Mouse (Mus musculus) intestine, postnatal 0 days (tissue): ENCODE data around the gene Nucks1. TPM values are rescaled to one million over a fixed set of nuclear protein-coding genes. Genes with fewer than 3 reads are reported as not detected.
A peak's percentile ranks its signal among the peaks of the same experiment; 100 is the strongest.

Source experiments
- ATAC-seq: fragments of 200-750 bp; cut with Nextera tagmentation; 2 replicates; pipeline ENCODE4 v1.8.0; 2017; ENCODE audit warnings: mild to moderate bottlenecking, moderate TSS enrichment, moderate library complexity
- H3K27ac ChIP-seq: fragments of 300-500 bp; sonication (generic); 2 replicates; pipeline ENCODE4 v1.5.1; 2014; ENCODE audit warnings: mild to moderate bottlenecking, low read depth, low read length, moderate library complexity
- H3K27me3 ChIP-seq: fragments of 300-500 bp; sonication (generic); replicated peaks from 2 replicates; pipeline ENCODE4 v1.6.1; 2014; ENCODE audit warnings: low read length, mixed read lengths; ENCODE audit not compliant: control insufficient read depth, insufficient read depth
- H3K36me3 ChIP-seq: fragments of 300-500 bp; sonication (generic); 2 replicates; pipeline ENCODE4 v1.6.1; 2014; ENCODE audit warnings: mild to moderate bottlenecking, moderate library complexity; ENCODE audit not compliant: control insufficient read depth, insufficient read depth
- H3K4me1 ChIP-seq: fragments of 300-500 bp; sonication (generic); replicated peaks from 2 replicates; pipeline ENCODE4 v1.6.1; 2014; ENCODE audit warnings: antibody characterized with exemption, low read length, mixed read lengths; ENCODE audit not compliant: control insufficient read depth, insufficient read depth
- H3K4me2 ChIP-seq: fragments of 300-500 bp; sonication (generic); replicated peaks from 2 replicates; pipeline ENCODE4 v1.6.1; 2014; ENCODE audit warnings: low read depth, mild to moderate bottlenecking, moderate library complexity
- H3K4me3 ChIP-seq: fragments of 300-500 bp; sonication (generic); 2 replicates; pipeline ENCODE4 v1.5.1; 2014; ENCODE audit warnings: low read depth, low read length
- H3K9ac ChIP-seq: fragments of 300-500 bp; sonication (generic); 2 replicates; pipeline ENCODE4 v1.6.1; 2014; ENCODE audit warnings: mild to moderate bottlenecking, low read depth, low read length
- H3K9me3 ChIP-seq: fragments of 300-500 bp; sonication (generic); 2 replicates; pipeline ENCODE4 v1.6.1; 2016; ENCODE audit warnings: mixed run types; ENCODE audit not compliant: control insufficient read depth
- CTCF ChIP-seq: sonication (generic); IDR thresholded peaks from 2 replicates; pipeline ENCODE4 v1.5.1; 2016; ENCODE audit warnings: low read depth, mild to moderate bottlenecking, control low read depth, antibody characterized with exemption, moderate library complexity
- WGBS: fragments of 180-500 bp; shearing (Covaris S2); extraction: QIAGEN DNeasy Blood & Tissue Kit; methylation state at CpG from one replicate; pipeline ENCODE4 v1.1.7; 2014; 5-methylcytosine and 5-hydroxymethylcytosine counted together
- polyA plus RNA-seq: library from polyadenylated mRNA; unstranded; fragments of >200 nt; fragmentation: Nextera tagmentation; extraction: Ambion mirVana; gene quantifications from 2 replicates; pipeline ENCODE4 v1.2.1, GENCODE M21; 2015

Nucks1 gene
- polyA plus RNA-seq, 1 experiment from 2014 or later, result 25.9 TPM

GRCm38 (mm10) chr1:131910674-131911558 is 582 bp downstream of the Nucks1 start:
- Histone ChIP-seq H3K27ac (peak overlapping the region; percentile 95), H3K4me3 (peak overlapping the region; percentile 91), H3K9ac (peak overlapping the region; percentile 96), H3K27me3 (no peaks in the 10 kb centered on the region), H3K9me3 (no peaks in the 10 kb centered on the region), H3K4me1 (no peaks in the 10 kb centered on the region), H3K4me2 (peak overlapping the region; percentile 72), H3K36me3 (no peaks in the 10 kb centered on the region)
- no peak for TF ChIP-seq CTCF
- peak; percentile 72 for ATAC-seq
- WGBS, result 1% methylated on average over 87 of the region's 88 CpGs

DNA sequence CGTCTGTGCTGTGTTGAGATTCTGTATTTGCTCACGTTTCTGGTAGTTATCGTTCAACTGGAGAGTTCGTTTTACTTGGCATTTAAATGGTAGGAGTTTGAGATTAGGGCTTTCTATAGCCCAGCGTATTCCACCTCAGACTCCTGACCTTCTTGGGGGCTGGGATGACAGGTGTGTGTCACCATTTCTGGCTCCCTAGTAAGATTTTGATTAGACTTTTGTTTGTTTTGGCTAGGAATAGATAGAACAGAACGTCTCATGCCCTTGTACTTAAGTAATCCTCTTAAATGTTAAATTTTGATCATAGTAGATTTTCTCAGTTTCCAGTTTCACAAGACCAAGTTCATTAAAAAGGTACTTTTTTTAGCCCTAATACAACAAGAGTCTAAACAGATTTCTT is 7.3 kb downstream of the Nucks1 start:
- ATAC-seq, result no peak
- 45% methylated on average over 6 of the region's 6 CpGs for WGBS
- Histone ChIP-seq H3K27ac (peak overlapping the region; percentile 28; the same call in 1 of the 2 replicates), H3K4me2 (no peak overlapping the region), H3K4me3 (no peak overlapping the region), H3K36me3 (peaks cover 18% of the 10 kb centered on the region), H3K9ac (no peak overlapping the region), H3K27me3 (no peaks in the 10 kb centered on the region), H3K4me1 (no peaks in the 10 kb centered on the region), H3K9me3 (no peaks in the 10 kb centered on the region)
- no peak for TF ChIP-seq CTCF

- no peak overlapping the region for H3K4me3 ChIP-seq
- H3K27ac ChIP-seq, result no peak overlapping the region
- no peaks in the 10 kb centered on the region for H3K4me1 ChIP-seq
- no peak for TF ChIP-seq CTCF
- no peaks in the 10 kb centered on the region for H3K9me3 ChIP-seq
- peaks cover 31% of the 10 kb centered on the region for H3K36me3 ChIP-seq
- no peak overlapping the region for H3K9ac ChIP-seq
- ATAC-seq, result no peak
- H3K4me2 ChIP-seq, result no peak overlapping the region
- no peaks in the 10 kb centered on the region for H3K27me3 ChIP-seq
- WGBS, result 95% methylated on average over 2 of the region's 2 CpGs
Measured at GRCm38 (mm10) chr1:131919052-131919451, 8.7 kb downstream of the Nucks1 start.

DNA sequence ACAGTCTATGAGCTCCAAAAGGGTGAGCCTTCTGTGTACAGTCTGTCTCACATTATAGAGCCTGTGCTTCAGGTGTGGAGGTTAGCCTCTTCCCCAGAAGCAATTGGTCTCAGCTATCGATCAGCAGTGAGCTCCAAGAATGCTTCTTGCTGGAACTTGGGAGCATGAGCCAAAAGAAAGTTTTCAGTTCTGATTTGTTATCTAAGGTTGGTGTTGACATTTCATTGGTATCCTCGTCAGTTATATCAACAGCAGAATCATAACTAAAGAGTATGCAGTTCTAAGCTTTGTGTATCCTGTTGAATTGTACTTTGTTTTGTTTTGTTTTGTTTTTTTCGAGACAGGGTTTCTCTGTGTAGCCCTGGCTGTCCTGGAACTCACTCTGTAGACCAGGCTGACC is 11.8 kb downstream of the Nucks1 start:
- no peak for TF ChIP-seq CTCF
- Histone ChIP-seq H3K9me3 (no peaks in the 10 kb centered on the region), H3K4me2 (no peak overlapping the region), H3K4me3 (no peak overlapping the region), H3K27ac (no peak overlapping the region), H3K4me1 (no peaks in the 10 kb centered on the region), H3K9ac (no peak overlapping the region), H3K36me3 (peaks cover 50% of the 10 kb centered on the region), H3K27me3 (no peaks in the 10 kb centered on the region)
- ATAC-seq, result no peak
- WGBS, result 89% methylated on average over 3 of the region's 3 CpGs

DNA sequence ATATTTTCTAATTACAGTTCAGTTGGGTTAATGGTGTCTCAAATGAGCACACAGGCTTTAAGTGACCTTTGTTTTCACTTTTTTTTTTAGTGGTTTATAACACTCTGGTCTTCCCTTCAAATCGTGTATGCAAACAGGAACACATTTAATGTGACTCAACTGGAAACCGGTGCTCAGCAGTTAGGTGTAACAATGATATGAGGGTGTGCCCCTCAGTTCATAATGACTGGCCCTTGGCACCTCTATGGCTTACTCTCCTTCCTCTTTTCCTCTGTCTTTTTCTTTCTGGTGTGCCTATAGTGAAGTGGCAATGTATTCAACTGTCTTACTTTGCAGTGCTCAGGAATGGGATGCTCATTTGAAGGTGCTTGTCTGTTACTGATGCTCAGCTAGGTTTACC is 23.1 kb downstream of the Nucks1 start:
- H3K27ac ChIP-seq, result no peak overlapping the region
- no peaks in the 10 kb centered on the region for H3K27me3 ChIP-seq
- no peaks in the 10 kb centered on the region for H3K9me3 ChIP-seq
- H3K9ac ChIP-seq, result no peak overlapping the region
- whole genome bisulfite sequencing, result 41% methylated on average over 2 of the region's 2 CpGs
- no peak for ATAC-seq
- TF ChIP-seq CTCF, result no peak
- H3K36me3 ChIP-seq, result peaks cover 21% of the 10 kb centered on the region; the same call in 1 of the 2 replicates
- no peaks in the 10 kb centered on the region for H3K4me1 ChIP-seq
- no peak overlapping the region for H3K4me2 ChIP-seq
- no peak overlapping the region for H3K4me3 ChIP-seq

- H3K9ac ChIP-seq, result no peak overlapping the region
- no peak for ATAC-seq
- H3K36me3 ChIP-seq, result peaks cover 3% of the 10 kb centered on the region; the same call in 1 of the 2 replicates
- no peaks in the 10 kb centered on the region for H3K27me3 ChIP-seq
- H3K4me3 ChIP-seq, result no peak overlapping the region
- 0 out of 2 replicates have a peak, but pooled peaks cover 3% of the 10 kb centered on the region for H3K4me1 ChIP-seq
- no peak overlapping the region for H3K4me2 ChIP-seq
- TF ChIP-seq CTCF, result peak; percentile 91
- WGBS, result 53% methylated on average over 6 of the region's 6 CpGs
- no peak overlapping the region for H3K27ac ChIP-seq
- H3K9me3 ChIP-seq, result no peaks in the 10 kb centered on the region
Measured at GRCm38 (mm10) chr1:131937659-131938305, 27.4 kb downstream of the Nucks1 start.
